Mouse (Mus musculus): ENCODE measurements around the gene Sdad1.

Gene Sdad1

DNA sequence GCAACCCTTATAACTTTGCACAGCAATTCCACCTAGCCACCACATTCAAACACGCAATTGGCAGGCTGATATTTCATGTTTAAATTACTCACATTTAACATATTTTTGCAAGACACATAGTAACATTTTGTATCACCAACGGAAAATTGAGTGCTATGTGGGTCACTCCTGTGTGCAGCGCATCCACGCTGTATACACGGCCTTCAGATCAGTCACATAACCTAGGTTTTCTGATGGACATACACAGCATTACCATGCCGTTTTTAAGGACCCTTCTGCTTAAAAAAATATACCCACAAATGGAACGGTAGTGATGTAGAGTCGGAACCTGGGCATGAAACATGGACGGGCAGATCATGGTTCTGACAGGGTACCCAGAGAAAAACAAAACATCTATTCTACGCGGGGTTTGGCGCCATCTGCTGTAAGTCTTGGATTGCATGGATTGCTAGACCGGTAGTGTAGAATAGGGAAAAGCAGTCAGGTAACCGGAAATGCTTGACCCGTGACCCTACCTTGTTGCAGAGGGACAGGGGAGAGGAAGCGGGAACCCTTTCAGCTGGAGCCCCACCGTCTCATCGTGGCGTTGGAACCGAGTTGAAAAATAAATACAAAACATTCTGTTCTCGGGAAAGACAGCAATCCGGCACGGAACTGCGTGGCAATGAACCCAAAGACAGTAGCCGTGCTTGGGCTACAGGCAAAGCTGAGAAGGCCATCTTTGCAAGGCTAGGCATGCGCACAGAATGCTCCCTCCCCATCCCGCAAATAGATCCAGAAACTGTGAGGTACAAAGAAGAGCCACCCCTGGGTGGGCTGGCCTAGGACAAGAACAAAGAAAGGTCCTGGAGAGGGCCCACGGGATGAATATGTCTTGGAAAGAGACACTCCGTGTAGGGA, 70.7 kb downstream of the Sdad1 start:
- DNase-seq: peak; percentile 50

DNA sequence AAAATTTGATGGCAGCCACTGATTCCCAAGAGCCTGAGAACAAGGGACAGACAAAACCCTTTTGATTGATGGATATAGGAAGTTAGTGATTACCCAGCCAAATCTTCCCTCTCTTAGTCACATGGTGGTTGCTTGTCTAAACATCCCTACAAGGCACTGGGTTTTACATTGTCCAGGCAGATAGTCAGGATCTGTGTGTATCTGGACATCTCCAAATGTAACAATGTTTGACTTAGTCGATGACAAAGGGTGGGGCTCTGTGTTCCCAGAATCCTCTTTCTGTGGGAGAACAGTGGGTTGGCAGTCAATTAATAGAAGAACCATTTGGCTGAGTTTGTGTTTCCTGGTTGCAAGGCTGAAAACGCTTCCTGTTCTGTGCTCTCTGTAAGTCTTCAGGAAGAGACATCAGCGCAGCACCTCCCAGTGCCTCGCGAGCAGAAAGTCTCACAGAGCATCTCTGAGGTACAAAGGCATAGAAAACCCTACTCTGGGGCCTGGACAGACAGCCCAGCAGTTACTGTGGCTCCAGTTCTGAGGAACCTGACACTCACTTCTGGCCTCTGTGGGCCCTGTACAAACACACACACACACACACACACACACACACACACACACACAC, 75.2 kb downstream of the Sdad1 start:
- DNase-seq: no peak

Data from cerebellum, adult 11-12 months (tissue).